Mouse (Mus musculus): ENCODE results near the gene Atp10a. TPM values are rescaled to one million over a fixed set of nuclear protein-coding genes. Genes with fewer than 3 reads are reported as not detected.

Gene Atp10a
- 1.3 TPM for polyA plus RNA-seq (2014; fragmentation: Illumina TruSeq; extraction: RNeasy Lipid Tissue Mini Kit (QIAGEN cat#74804); ENCODE audit: low read depth, low replicate concordance)

GRCm38 (mm10) chr7:58655866-58656265, at the start of gene Atp10a:
Gene Atp10a, plus strand, starts transcription at chr7:58656166.

